Mouse (Mus musculus): ENCODE data around the gene Hbb-y. TPM values are rescaled to one million over a fixed set of nuclear protein-coding genes. Genes with fewer than 3 reads are reported as not detected.

Hbb-y gene
- polyA plus RNA-seq (2012; rRNA removed) = 1.0 and 1.8 TPM in 2 replicates

DNA sequence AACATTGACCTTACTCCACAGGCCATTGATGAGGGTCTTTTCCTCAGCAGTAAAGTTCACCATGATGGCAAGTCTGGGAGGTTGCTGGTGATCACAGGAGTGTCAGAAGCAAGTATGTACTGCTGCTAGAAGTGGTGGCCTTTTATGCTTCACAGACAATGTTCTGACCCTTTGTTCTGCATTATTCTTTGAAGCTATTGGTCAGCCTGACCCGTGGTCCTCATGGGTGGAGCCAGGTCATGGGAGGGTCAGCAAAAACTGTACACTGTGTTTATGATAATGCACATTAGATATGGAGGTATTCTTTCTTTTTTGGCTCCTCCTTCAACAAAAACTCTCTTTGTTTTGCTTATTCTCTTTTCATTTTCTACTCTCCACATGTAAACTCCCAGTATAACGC, at the start of gene Hbb-y:
Gene Hbb-y (minus strand): TSS at position 127 of the 400 bp plus-strand sequence.

DNA sequence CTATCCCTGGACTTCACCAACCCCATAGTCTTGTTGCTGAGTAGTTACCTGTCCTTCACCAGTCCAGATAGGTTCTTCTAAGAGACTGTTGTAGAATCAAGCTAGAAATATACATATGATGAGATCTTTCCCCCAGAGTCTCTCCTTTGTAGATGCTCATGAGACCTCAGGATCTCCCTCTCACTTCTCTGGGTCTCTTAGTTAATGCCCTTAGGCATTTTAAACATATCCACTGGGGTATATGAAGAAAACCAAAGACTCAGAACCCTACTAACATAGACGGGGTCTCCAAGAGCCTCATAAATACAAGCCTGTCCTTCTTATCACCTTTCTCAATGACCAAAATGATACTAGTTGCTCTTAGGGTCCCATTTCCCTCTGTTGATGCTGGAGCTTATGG, 41.4 kb upstream of the Hbb-y start, which contains the start of gene Olfr64:
Gene Olfr64 (minus strand): TSS at position 101 of the 400 bp plus-strand sequence.

DNA sequence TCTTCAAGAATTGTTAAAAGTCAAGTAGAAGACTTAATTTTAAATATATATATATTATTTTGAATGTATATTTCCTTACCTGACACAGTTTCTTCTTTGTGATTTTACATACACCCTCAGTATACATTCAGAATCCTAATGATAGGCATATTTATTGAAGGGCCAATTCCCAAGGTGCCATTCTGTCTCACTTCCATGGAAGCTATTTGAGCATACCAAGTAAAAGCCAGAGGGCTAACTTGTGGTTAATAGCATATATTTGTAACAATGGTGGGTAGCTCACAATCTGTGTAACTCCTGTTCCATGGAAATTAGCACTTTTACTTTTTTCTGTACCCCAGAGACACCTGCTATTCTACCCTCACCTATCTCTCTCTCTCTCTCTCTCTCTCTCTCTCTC, 33.1 kb upstream of the Hbb-y start, which contains the start of gene Olfr66:
Gene Olfr66 (minus strand): TSS at position 101 of the 400 bp plus-strand sequence.

DNA sequence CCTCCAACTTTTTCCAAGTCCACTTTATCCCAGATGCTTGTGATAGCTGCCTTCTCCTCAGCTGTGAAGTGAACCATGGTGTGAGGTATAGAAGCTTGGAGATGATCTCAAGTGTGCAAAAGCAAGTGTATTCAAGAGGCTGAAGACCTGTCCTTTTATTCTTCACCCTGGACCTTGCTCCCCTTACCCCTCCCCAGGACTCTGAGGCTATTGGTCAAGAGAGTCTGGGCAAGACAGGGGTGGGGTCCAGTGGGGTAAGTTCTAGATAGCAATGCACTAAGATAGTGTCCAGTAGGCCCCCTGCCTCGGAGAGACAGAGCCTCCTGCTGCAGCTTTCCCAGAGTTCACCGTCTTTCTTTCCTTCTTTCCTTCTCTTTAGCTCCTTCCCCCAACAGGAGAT, 10.0 kb downstream of the Hbb-y start, which contains the start of gene Hbb-bh1:
Gene Hbb-bh1 (minus strand): TSS at position 131 of the 400 bp plus-strand sequence.

DNA sequence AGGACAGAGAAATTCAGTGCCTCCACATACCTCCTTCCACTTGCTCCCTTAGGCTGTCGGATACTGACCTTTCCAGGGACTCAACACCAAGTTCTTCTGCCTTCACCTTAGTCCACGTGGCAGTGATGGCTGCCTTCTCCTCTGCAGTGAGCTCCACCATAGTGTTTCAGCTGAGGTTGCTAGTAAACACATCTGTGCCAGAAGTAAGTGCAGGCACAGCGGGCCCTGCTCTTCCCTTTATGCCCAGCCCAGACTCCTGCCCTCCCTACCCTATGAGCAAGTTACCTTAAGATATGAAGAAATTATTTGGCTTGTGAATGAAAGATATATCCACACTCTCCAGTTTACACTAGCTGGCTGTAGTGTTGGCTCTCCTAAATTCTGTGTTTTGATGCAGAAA, 12.7 kb downstream of the Hbb-y start, which contains the start of gene Hbb-bh2:
Gene Hbb-bh2 (minus strand): TSS at position 253 of the 400 bp plus-strand sequence.

DNA sequence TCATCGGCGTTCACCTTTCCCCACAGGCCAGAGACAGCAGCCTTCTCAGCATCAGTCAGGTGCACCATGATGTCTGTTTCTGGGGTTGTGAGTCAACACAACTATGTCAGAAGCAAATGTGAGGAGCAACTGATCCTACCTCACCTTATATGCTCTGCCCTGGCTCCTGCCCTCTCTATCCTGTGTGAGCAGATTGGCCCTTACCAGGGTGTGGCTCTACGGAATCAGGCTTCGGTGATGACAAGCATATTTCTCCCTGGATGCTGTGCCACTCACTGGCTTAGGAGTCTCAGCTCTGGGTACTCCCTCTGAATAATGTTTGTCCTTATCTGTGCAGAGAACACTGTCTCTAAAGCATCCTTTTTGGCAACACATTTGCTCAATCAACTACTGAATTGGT, 25.2 kb downstream of the Hbb-y start, which contains the start of gene Hbb-bs:
Gene Hbb-bs (minus strand): TSS at position 289 of the 400 bp plus-strand sequence.

DNA sequence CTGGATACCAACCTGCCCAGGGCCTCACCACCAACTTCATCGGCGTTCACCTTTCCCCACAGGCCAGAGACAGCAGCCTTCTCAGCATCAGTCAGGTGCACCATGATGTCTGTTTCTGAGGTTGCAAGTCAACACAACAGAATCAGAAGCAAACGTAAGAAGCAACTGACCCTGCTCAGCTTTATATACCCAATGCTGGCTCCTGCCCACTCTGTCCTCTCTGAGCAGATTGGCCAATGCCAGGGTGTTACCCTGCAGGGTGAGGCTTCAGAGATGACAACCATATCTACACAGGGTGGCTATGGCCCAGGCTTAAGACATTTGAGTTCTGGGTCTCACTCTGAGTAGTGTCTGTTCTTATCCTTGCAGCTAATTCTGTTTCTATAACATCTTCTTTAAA, 39.2 kb downstream of the Hbb-y start, which contains the start of gene Hbb-bt:
Gene Hbb-bt (minus strand): TSS at position 231 of the 400 bp plus-strand sequence.

Other genes starting within 250 kb of the Hbb-y start
- not detected in 2 replicates for gene Olfr620, start 240.7 kb downstream of the Hbb-y start, polyA plus RNA-seq (2012; rRNA removed)
- gene Olfr622, start 210.5 kb downstream of the Hbb-y start, polyA plus RNA-seq (2012; rRNA removed) = not detected in 2 replicates
- not detected in 2 replicates for gene Olfr623, start 189.5 kb downstream of the Hbb-y start, polyA plus RNA-seq (2012; rRNA removed)
- gene Olfr624, start 182.0 kb downstream of the Hbb-y start, polyA plus RNA-seq (2012; rRNA removed) = not detected in 2 replicates
- gene Olfr625-ps1, start 170.5 kb downstream of the Hbb-y start, polyA plus RNA-seq (2012; rRNA removed) = not detected in 2 replicates
- gene Olfr243, start 138.5 kb downstream of the Hbb-y start, polyA plus RNA-seq (2012; rRNA removed) = not detected in 2 replicates
- not detected in 2 replicates for gene Olfr628, start 122.8 kb downstream of the Hbb-y start, polyA plus RNA-seq (2012; rRNA removed)
- gene Olfr629, start 108.3 kb downstream of the Hbb-y start, polyA plus RNA-seq (2012; rRNA removed) = not detected in 2 replicates
- not detected in 2 replicates for gene Olfr630, start 95.9 kb downstream of the Hbb-y start, polyA plus RNA-seq (2012; rRNA removed)
- not detected in 2 replicates for gene Olfr69, start 81.6 kb downstream of the Hbb-y start, polyA plus RNA-seq (2012; rRNA removed)
- not detected in 2 replicates for gene Olfr68, start 73.5 kb downstream of the Hbb-y start, polyA plus RNA-seq (2012; rRNA removed)
- gene Olfr67, start 61.4 kb downstream of the Hbb-y start, polyA plus RNA-seq (2012; rRNA removed) = not detected in 2 replicates
- 211 and 248 TPM in 2 replicates for gene Hbb-bt, start 39.2 kb downstream of the Hbb-y start, polyA plus RNA-seq (2012; rRNA removed)
- gene Hbb-bs, start 25.1 kb downstream of the Hbb-y start, polyA plus RNA-seq (2012; rRNA removed) = 1,468 and 1,656 TPM in 2 replicates
- gene Hbb-bh2, start 12.7 kb downstream of the Hbb-y start, polyA plus RNA-seq (2012; rRNA removed) = not detected in 2 replicates
- not detected in 2 replicates for gene Hbb-bh1, start 10.1 kb downstream of the Hbb-y start, polyA plus RNA-seq (2012; rRNA removed)
- not detected in 2 replicates for gene Olfr66, start 33.0 kb upstream of the Hbb-y start, polyA plus RNA-seq (2012; rRNA removed)
- not detected in 2 replicates for gene Olfr64, start 41.3 kb upstream of the Hbb-y start, polyA plus RNA-seq (2012; rRNA removed)
- gene Olfr65, start 50.3 kb upstream of the Hbb-y start, polyA plus RNA-seq (2012; rRNA removed) = not detected in 2 replicates
- gene Olfr631, start 75.6 kb upstream of the Hbb-y start, polyA plus RNA-seq (2012; rRNA removed) = not detected in 2 replicates
- 0.03 TPM in 1 of 2 replicates, not detected in the other for gene Olfr632, start 81.1 kb upstream of the Hbb-y start, polyA plus RNA-seq (2012; rRNA removed)
- not detected in 2 replicates for gene Olfr633, start 91.2 kb upstream of the Hbb-y start, polyA plus RNA-seq (2012; rRNA removed)
- gene Olfr635, start 117.9 kb upstream of the Hbb-y start, polyA plus RNA-seq (2012; rRNA removed) = not detected in 2 replicates
- gene Olfr638, start 145.5 kb upstream of the Hbb-y start, polyA plus RNA-seq (2012; rRNA removed) = not detected in 2 replicates
- gene Olfr639, start 164.1 kb upstream of the Hbb-y start, polyA plus RNA-seq (2012; rRNA removed) = 0.01 TPM in 1 of 2 replicates, not detected in the other
- not detected in 2 replicates for gene Olfr640, start 172.4 kb upstream of the Hbb-y start, polyA plus RNA-seq (2012; rRNA removed)
- gene Olfr641, start 182.2 kb upstream of the Hbb-y start, polyA plus RNA-seq (2012; rRNA removed) = not detected in 2 replicates
- not detected in 2 replicates for gene Olfr642, start 199.4 kb upstream of the Hbb-y start, polyA plus RNA-seq (2012; rRNA removed)
- gene 4930516K23Rik, start 208.2 kb upstream of the Hbb-y start, polyA plus RNA-seq (2012; rRNA removed) = not detected in 2 replicates
- not detected in 2 replicates for gene Olfr644, start 218.7 kb upstream of the Hbb-y start, polyA plus RNA-seq (2012; rRNA removed)
- not detected in 2 replicates for gene Olfr645, start 232.2 kb upstream of the Hbb-y start, polyA plus RNA-seq (2012; rRNA removed)